Mouse (Mus musculus) gastrocnemius, adult 2 months (tissue): ENCODE data around the gene Parp8. TPM values are rescaled to one million over a fixed set of nuclear protein-coding genes. Genes with fewer than 3 reads are reported as not detected.

Experiments used
- DNase-seq: peaks from one replicate; pipeline ENCODE4 v3.0.0; 2022
- H3K27ac ChIP-seq: fragments of 200-600 bp; 2 replicates; pipeline ENCODE4 v1.8.1; 2022; ENCODE audit warnings: mild to moderate bottlenecking
- H3K4me3 ChIP-seq: fragments of 200-600 bp; 2 replicates; pipeline ENCODE4 v1.8.1; 2022; ENCODE audit warnings: mild to moderate bottlenecking, moderate library complexity
- CTCF ChIP-seq: fragments of 200-600 bp; IDR thresholded peaks from 2 replicates; pipeline ENCODE4 v1.8.1; 2022; ENCODE audit warnings: antibody characterized with exemption, mild to moderate bottlenecking, moderate library complexity
- intact Hi-C: fragments of 180-260 bp; cut with DNase I; formaldehyde crosslinking; loops from one replicate; pipeline ENCODE4 v1.15.1; 2025
- long read RNA-seq, 2 experiments: library from polyadenylated mRNA; stranded (forward); transcript quantifications; one replicate each; pipeline ENCODE4 v2.0.0; 2021
- total RNA-seq, 2 experiments: library from RNA; stranded (reverse); gene quantifications; 2 replicates each; pipeline ENCODE4 v1.2.3; 2021

The Parp8 gene
- total RNA-seq: 10 to 100 TPM; 12.9 to 14.5 TPM
- long read RNA-seq, experiment 1, partial matches to known transcripts: 2 of 4 reads
- long read RNA-seq, experiment 1, other reads (novel, unspliced or antisense): 1 of 4 reads
- long read RNA-seq, experiment 2, partial matches to known transcripts: 2 of 5 reads
- long read RNA-seq, experiment 2, other reads (novel, unspliced or antisense): 2 of 5 reads

DNA sequence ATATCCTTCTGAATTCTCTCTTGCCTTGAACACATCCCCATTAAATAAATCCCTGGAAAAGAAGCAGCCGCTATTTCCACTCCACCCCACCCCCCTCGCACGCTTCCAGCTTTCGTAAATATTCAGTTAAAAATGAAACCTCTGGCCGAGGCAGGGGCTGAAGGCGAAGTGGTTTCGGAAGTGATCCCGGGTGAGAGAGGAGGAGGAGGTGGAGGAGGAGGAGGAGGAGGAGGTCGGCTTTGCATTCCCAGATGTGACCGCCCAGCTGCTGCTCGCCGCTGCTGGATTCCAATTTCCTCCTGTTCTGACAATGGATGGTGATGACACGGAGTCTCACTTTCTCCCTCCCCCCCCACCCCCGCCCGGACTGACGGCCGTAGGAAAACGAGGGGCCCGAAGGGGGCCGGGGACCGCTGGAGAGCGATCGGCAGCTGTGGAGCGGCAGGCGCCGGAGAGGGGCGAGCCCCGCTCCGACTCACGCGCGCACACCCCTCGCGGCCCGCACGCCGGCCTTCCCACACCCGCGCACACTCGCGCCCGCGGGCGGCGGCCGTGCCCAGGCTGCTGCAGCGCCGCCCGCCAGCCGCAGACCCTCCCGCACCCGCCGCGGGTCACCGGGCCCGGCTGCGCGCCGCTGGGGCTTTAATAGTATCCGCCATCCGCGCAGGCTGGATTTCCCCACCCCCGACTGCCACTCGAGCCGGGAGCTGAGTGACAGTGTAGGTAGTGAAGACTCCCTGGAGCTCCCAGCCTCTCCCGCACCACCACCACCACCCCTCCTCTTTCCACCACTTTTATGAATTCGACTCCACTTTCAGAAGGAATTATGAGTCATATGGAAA, at the start of gene Parp8:
TSS of gene Parp8 (minus strand) at position 312 of the 842 bp plus-strand sequence.
- peak; percentile 79 for DNase-seq
- Histone ChIP-seq H3K27ac (peak within 1 kb of the TSS; percentile 85), H3K4me3 (peak within 1 kb of the TSS; percentile 96)
- intact Hi-C loops: loop anchor here (5.0 kb wide), 1 partner anchor 102 kb away; no protein-coding TSS in a partner anchor
- TF ChIP-seq CTCF: no peak

- peak; percentile 23 for DNase-seq
- intact Hi-C loops: no loop called here
Measured at GRCm38 (mm10) chr13:117062628-117063315, 37.4 kb upstream of the Parp8 start.

GRCm38 (mm10) chr13:117056466-117056865, 31.1 kb upstream of the Parp8 start:
- no peak for DNase-seq
- no peak overlapping the region for H3K27ac ChIP-seq
- intact Hi-C loops: no loop called here
- no peak for TF ChIP-seq CTCF
- H3K4me3 ChIP-seq: no peak overlapping the region

More at GRCm38 (mm10) chr13:117062628-117063315, 37.4 kb upstream of the Parp8 start:
- Histone ChIP-seq H3K4me3 (peak overlapping the region; percentile 45), H3K27ac (peak overlapping the region; percentile 60)
- no peak for TF ChIP-seq CTCF

- H3K27ac ChIP-seq: no peak overlapping the region
- no peak for DNase-seq
- intact Hi-C loops: no loop called here
- TF ChIP-seq CTCF: no peak
- H3K4me3 ChIP-seq: no peak overlapping the region
Measured at GRCm38 (mm10) chr13:117054811-117055496, 29.6 kb upstream of the Parp8 start.

GRCm38 (mm10) chr13:117052748-117053147, 27.4 kb upstream of the Parp8 start:
- intact Hi-C loops: no loop called here
- no peak overlapping the region for H3K27ac ChIP-seq
- DNase-seq: no peak

GRCm38 (mm10) chr13:117048541-117048971, 23.2 kb upstream of the Parp8 start:
- H3K4me3 ChIP-seq: no peak overlapping the region
- DNase-seq: no peak
- TF ChIP-seq CTCF: no peak
- intact Hi-C loops: no loop called here
- H3K27ac ChIP-seq: peak overlapping the region; percentile 28; the same call in 1 of the 2 replicates

More at GRCm38 (mm10) chr13:117052748-117053147, 27.4 kb upstream of the Parp8 start:
- no peak overlapping the region for H3K4me3 ChIP-seq
- TF ChIP-seq CTCF: no peak

DNA sequence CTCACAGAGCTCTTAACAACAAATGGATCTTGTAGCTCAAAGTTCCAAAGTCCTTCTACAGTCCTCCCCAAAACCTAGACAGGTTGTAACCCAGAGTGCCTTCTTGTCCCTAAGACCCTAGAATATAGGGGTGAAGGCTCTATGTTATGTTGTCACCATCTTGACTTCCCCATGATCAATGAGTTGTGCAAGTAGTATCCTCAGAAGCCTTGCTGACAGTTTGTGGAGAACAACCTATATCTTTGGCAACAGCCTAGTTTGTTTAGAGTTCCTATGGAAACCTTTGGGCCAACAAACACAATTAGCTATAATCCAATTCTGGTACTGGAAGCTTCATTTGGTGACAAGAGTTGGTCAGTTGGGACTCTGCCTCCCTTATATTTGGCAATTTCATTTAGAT, 18.2 kb upstream of the Parp8 start:
- TF ChIP-seq CTCF: no peak
- intact Hi-C loops: no loop called here
- Histone ChIP-seq H3K4me3 (no peak overlapping the region), H3K27ac (no peak overlapping the region)
- DNase-seq: no peak

- intact Hi-C loops: no loop called here
- peak overlapping the region; percentile 85 for H3K27ac ChIP-seq
- peak; percentile 76 for DNase-seq
- H3K4me3 ChIP-seq: no peak overlapping the region
- no peak for TF ChIP-seq CTCF
Measured at GRCm38 (mm10) chr13:117041021-117041420, 15.7 kb upstream of the Parp8 start.

GRCm38 (mm10) chr13:117036277-117036676, 10.9 kb upstream of the Parp8 start:
- H3K4me3 ChIP-seq: no peak overlapping the region
- H3K27ac ChIP-seq: no peak overlapping the region
- TF ChIP-seq CTCF: no peak
- DNase-seq: no peak
- intact Hi-C loops: no loop called here

DNA sequence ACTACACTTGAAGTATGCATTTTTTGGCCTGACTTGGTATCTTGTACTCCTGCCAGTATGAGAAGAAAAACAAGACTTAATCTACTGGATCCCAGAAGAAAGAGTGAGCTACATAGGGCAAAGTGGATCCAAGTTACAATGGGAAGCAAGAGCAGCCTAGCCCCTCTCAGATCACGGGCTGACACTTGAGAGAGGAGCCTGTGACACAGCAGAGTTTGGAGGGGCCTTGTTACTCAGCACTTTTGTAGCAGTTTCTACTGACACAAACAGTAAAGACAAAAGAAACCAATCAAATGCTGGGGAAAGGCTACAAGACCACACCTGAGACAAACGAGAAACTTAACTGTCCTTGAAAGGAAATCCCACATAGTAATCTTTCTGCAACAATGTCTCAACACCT, 9.8 kb upstream of the Parp8 start:
- no peak overlapping the region for H3K4me3 ChIP-seq
- DNase-seq: no peak
- intact Hi-C loops: no loop called here
- H3K27ac ChIP-seq: no peak overlapping the region
- no peak for TF ChIP-seq CTCF

- Histone ChIP-seq H3K27ac (no peak overlapping the region), H3K4me3 (no peak overlapping the region)
- intact Hi-C loops: no loop called here
- TF ChIP-seq CTCF: no peak
- DNase-seq: no peak
Measured at GRCm38 (mm10) chr13:117034676-117035075, 9.3 kb upstream of the Parp8 start.

GRCm38 (mm10) chr13:117033676-117034308, 8.5 kb upstream of the Parp8 start:
- Histone ChIP-seq H3K4me3 (no peak overlapping the region), H3K27ac (no peak overlapping the region)
- no peak for TF ChIP-seq CTCF

More at GRCm38 (mm10) chr13:117033676-117034308, 8.5 kb upstream of the Parp8 start:
- intact Hi-C loops: no loop called here
- no peak for DNase-seq
